Comparison of ENCODE assay signal across 10 mouse cellular contexts in genomic region chr7:128003688-128004087, GRCm38 (mm10). TPM values are rescaled to one million over a fixed set of nuclear protein-coding genes. Genes with fewer than 3 reads are reported as not detected.
DNase-seq lines count a peak whose midpoint lies in the region; ATAC-seq lines count a peak whose summit lies in the region.
"Had no signal": no experiment of that assay in that cellular context is flagged by ENCODE, and none has a peak within 500 bp of the region (broad histone marks: within the 10 kb centered on the region; RNA-seq: fewer than 3 reads in every experiment).

Gene Trim72 (plus strand): TSS chr7:128003949.

- H3K4me1 ChIP-seq in kidney, embryonic 15.5 days, result peaks cover 26% of the 10 kb centered on the region
- H3K4me1 ChIP-seq in heart, embryonic 14.5 days (ENCODE audit: control insufficient read depth in 2 of 2, insufficient read depth in 2 of 2, low read length in 2 of 2), result peaks cover 18 to 22% of the 10 kb centered on the region in 2 experiments
- H3K4me1 ChIP-seq in liver, embryonic 12.5 days, result no peaks in the 10 kb centered on the region

- DNase-seq in kidney, postnatal 4 days, result no peak
- DNase-seq in cerebellum, postnatal 25 days, result peak; percentile 79 to 81
- DNase-seq in layer of hippocampus, postnatal 36 days, result no peak
- no peak for DNase-seq in embryo, embryonic 10 days (ENCODE audit: low spot score)

- H3K27me3 ChIP-seq in kidney, embryonic 15.5 days, result peaks cover 9% of the 10 kb centered on the region; the same call in 1 of the 2 replicates
- no peaks in the 10 kb centered on the region; the same call in 1 of the 2 replicates for H3K27me3 ChIP-seq in heart, embryonic 14.5 days (ENCODE audit: control insufficient read depth, insufficient read depth, low read length)
- peaks cover 40% of the 10 kb centered on the region for H3K27me3 ChIP-seq in liver, embryonic 12.5 days (replicated peaks)

- H3K27ac ChIP-seq in kidney, embryonic 15.5 days, result peak within 1 kb of the TSS; percentile 93
- peak within 1 kb of the TSS; percentile 15 to 68; a peak in 3 of 4 replicates for H3K27ac ChIP-seq in heart, embryonic 14.5 days (replicated peaks in 1 of 2; ENCODE audit: control insufficient read depth in 1 of 2, insufficient read depth in 1 of 2, low read depth in 2 of 2, low read length in 2 of 2)
- no peak within 1 kb of the TSS for H3K27ac ChIP-seq in liver, embryonic 12.5 days

- peak within 1 kb of the TSS; percentile 32; the same call in 1 of the 2 replicates for H3K9ac ChIP-seq in kidney, embryonic 15.5 days
- H3K9ac ChIP-seq in heart, embryonic 14.5 days (ENCODE audit: low read length), result peak within 1 kb of the TSS; percentile 51
- no peak within 1 kb of the TSS for H3K9ac ChIP-seq in liver, embryonic 12.5 days

- H3K36me3 ChIP-seq in kidney, embryonic 15.5 days, result no peaks in the 10 kb centered on the region
- H3K36me3 ChIP-seq in heart, embryonic 14.5 days (ENCODE audit: control insufficient read depth, insufficient read depth, low read length), result no peaks in the 10 kb centered on the region
- H3K36me3 ChIP-seq in liver, embryonic 12.5 days, result no peaks in the 10 kb centered on the region

- WGBS in kidney, embryonic 15.5 days, result 75% methylated on average over 2 of the region's 2 CpGs
- WGBS in heart, embryonic 14.5 days, result 34% methylated on average over 2 of the region's 2 CpGs
- 71% methylated on average over 2 of the region's 2 CpGs for WGBS in liver, embryonic 12.5 days (ENCODE audit: insufficient replicate concordance)

- peak within 1 kb of the TSS; percentile 52 for H3K4me2 ChIP-seq in kidney, embryonic 15.5 days
- H3K4me2 ChIP-seq in heart, embryonic 14.5 days (ENCODE audit: low read length), result peak within 1 kb of the TSS; percentile 57
- peak within 1 kb of the TSS; percentile 15; the same call in 1 of the 2 replicates for H3K4me2 ChIP-seq in liver, embryonic 12.5 days

- no peak for ATAC-seq in kidney, embryonic 15.5 days (replicated peaks; ENCODE audit: low FRiP score)
- no peak for ATAC-seq in heart, embryonic 14.5 days (ENCODE audit: insufficient number of reproducible peaks, insufficient read depth, low FRiP score, low read depth)
- no peak for ATAC-seq in liver, embryonic 12.5 days
- no peak for ATAC-seq in megakaryocyte-erythroid progenitor cell, adult 5-6 weeks (replicated peaks; ENCODE audit: low FRiP score, low TSS enrichment, poor library complexity, severe bottlenecking)

- no peaks in the 10 kb centered on the region; the same call in 1 of the 2 replicates for H3K9me3 ChIP-seq in kidney, embryonic 15.5 days (replicated peaks)
- H3K9me3 ChIP-seq in heart, embryonic 14.5 days (ENCODE audit: control insufficient read depth, low read length), result no peaks in the 10 kb centered on the region
- H3K9me3 ChIP-seq in liver, embryonic 12.5 days (replicated peaks), result no peaks in the 10 kb centered on the region

- H3K4me3 ChIP-seq in kidney, embryonic 15.5 days (replicated peaks), result peak within 1 kb of the TSS; percentile 28
- peak within 1 kb of the TSS; percentile 16 to 18 for H3K4me3 ChIP-seq in heart, embryonic 14.5 days (ENCODE audit: control insufficient read depth in 1 of 2, insufficient read depth in 1 of 2, low read depth in 1 of 2, low read length in 2 of 2)
- no peak within 1 kb of the TSS for H3K4me3 ChIP-seq in liver, embryonic 12.5 days
- H3K4me3 ChIP-seq: erythroblast, embryonic 14.5 days had no signal

RNA-seq across cellular contexts. Expression of gene Trim72, which starts in this region (rescaled TPM):
- polyA plus RNA-seq in kidney, embryonic 15.5 days (2015; fragmentation: Nextera tagmentation; extraction: Ambion mirVana), result 0.31 and 0.60 TPM in 2 replicates
- polyA plus RNA-seq in heart, embryonic 14.5 days (2014; fragmentation: Nextera tagmentation; extraction: Ambion mirVana), result 0.38 and 0.54 TPM in 2 replicates
- not detected in 2 replicates for polyA plus RNA-seq in liver, embryonic 12.5 days (2016; fragmentation: Nextera tagmentation; extraction: Ambion mirVana)
- under 1 TPM; 0.42 to 0.56 TPM for total RNA-seq in layer of hippocampus, postnatal 36 days (2021)
- total RNA-seq in megakaryocyte-erythroid progenitor cell, adult 5-6 weeks (2014; fragmentation: Nextera tagmentation), result not detected in 2 replicates
- 0.52 TPM in 1 of 2 replicates, not detected in the other for total RNA-seq in megakaryocyte-erythroid progenitor cell, adult 5-6 weeks (2017)
- polyA plus RNA-seq: neural tube, embryonic 14.5 days had no signal

Comparison
In these comparisons a context has a peak if more than half of its experiments do, and no peak if none do; other contexts are left out.
1. DNase-seq: peak in cerebellum, postnatal 25 days (2 of 2); none in kidney, postnatal 4 days (0 of 2), layer of hippocampus, postnatal 36 days (0 of 2) and embryo, embryonic 10 days (single experiment).
2. Peak in every context shown above with its lines, with median percentiles within 50 percentile points of each other: H3K4me2 ChIP-seq.